Mouse (Mus musculus) G1E (cell line): ENCODE measurements around the gene Krtap4-2. TPM values are rescaled to one million over a fixed set of nuclear protein-coding genes. Genes with fewer than 3 reads are reported as not detected.
"Not testable (repeated sequence)": the region's sequence is repeated elsewhere in the genome, so short reads cannot be mapped to it uniquely, and the experiment has no call there.

Source experiments
- ATAC-seq: 2 replicates; pipeline ENCODE4 v1.8.0; 2016; ENCODE audit warnings: mild to moderate bottlenecking; ENCODE audit not compliant: insufficient number of reproducible peaks, poor library complexity, low FRiP score, severe bottlenecking; ENCODE audit errors: extremely low read depth
- DNase-seq: peaks from one replicate; pipeline ENCODE4 v3.0.0; 2012; ENCODE audit warnings: low spot score
- H3K27me3 ChIP-seq: 2 replicates; pipeline ENCODE4 v1.6.1; 2012; ENCODE audit warnings: mild to moderate bottlenecking, low read length, inconsistent platforms; ENCODE audit not compliant: insufficient read depth
- H3K36me3 ChIP-seq: replicated peaks from 2 replicates; pipeline ENCODE3; 2012; ENCODE audit warnings: mild to moderate bottlenecking, inconsistent platforms
- H3K4me1 ChIP-seq: 2 replicates; pipeline ENCODE4 v1.6.1; 2012; ENCODE audit warnings: low read depth, low read length, inconsistent platforms, mixed read lengths; ENCODE audit not compliant: insufficient read depth
- H3K4me3 ChIP-seq: 2 replicates; pipeline ENCODE4 v1.5.1; 2012; ENCODE audit warnings: low read depth, mild to moderate bottlenecking, inconsistent platforms, low read length, moderate library complexity, mixed read lengths
- H3K9me3 ChIP-seq: replicated peaks from 2 replicates; pipeline ENCODE4 v1.6.1; 2012; ENCODE audit warnings: inconsistent platforms
- CTCF ChIP-seq: IDR thresholded peaks from 2 replicates; pipeline ENCODE4 v1.5.1; 2012; ENCODE audit warnings: low read depth, low read length, inconsistent platforms, mixed read lengths
- GATA1 ChIP-seq: IDR thresholded peaks from 2 replicates; pipeline ENCODE4 v1.6.1; 2012; ENCODE audit warnings: borderline replicate concordance, low read length, inconsistent platforms, mixed read lengths
- GATA2 ChIP-seq: IDR thresholded peaks from 2 replicates; pipeline ENCODE4 v1.6.1; 2012; ENCODE audit warnings: low read depth, low read length, inconsistent platforms, borderline replicate concordance
- POLR2AphosphoS5 ChIP-seq: IDR thresholded peaks from 2 replicates; pipeline ENCODE4 v1.6.1; 2012; ENCODE audit warnings: low read depth, low read length, inconsistent platforms; ENCODE audit not compliant: insufficient replicate concordance
- TAL1 ChIP-seq: conservative IDR thresholded peaks from 2 replicates; pipeline ENCODE4 v1.6.1; 2012; ENCODE audit warnings: low read depth, low read length, inconsistent platforms, mixed read lengths
- polyA plus RNA-seq: library from polyadenylated mRNA; stranded (reverse); fragments of >175 nt; gene quantifications from 2 replicates; pipeline ENCODE4 v1.2.3, GENCODE M21; 2012
- total RNA-seq, 2 experiments: library from RNA; stranded (forward) in 1 of 2; stranded (reverse) in 1 of 2; fragments of 200-1000 nt in 1 of 2; fragments of >200 nt in 1 of 2; fragmentation: Nextera tagmentation in 1 of 2; gene quantifications; 2 replicates each; pipeline ENCODE4 v1.2.3; 2014 to 2017

Gene Krtap4-2
- total RNA-seq (2014; fragmentation: Nextera tagmentation): not detected in 2 replicates
- not detected in 2 replicates for total RNA-seq (2017)
- not detected in 2 replicates for polyA plus RNA-seq

GRCm38 (mm10) chr11:99634653-99635134, at the start of gene Krtap4-2:
TSS of gene Krtap4-2 (minus strand) at chr11:99635084.
- ATAC-seq (no peak), DNase-seq (no peak)
- Histone ChIP-seq H3K9me3 (peaks cover 17% of the 10 kb centered on the region), H3K4me3 (no peak within 1 kb of the TSS), H3K4me1 (no peaks in the 10 kb centered on the region), H3K27me3 (no peaks in the 10 kb centered on the region), H3K36me3 (no peaks in the 10 kb centered on the region)
- no peak for TF ChIP-seq POLR2AphosphoS5
- TF ChIP-seq CTCF: no peak
- no peak for TF ChIP-seq GATA1
- no peak for TF ChIP-seq TAL1

- no peak for DNase-seq
- Histone ChIP-seq H3K4me3 (no peak overlapping the region), H3K9me3 (peaks cover 18% of the 10 kb centered on the region), H3K27me3 (no peaks in the 10 kb centered on the region), H3K4me1 (no peaks in the 10 kb centered on the region), H3K36me3 (no peaks in the 10 kb centered on the region)
- ATAC-seq: no peak
- TF ChIP-seq CTCF (no peak), TAL1 (no peak), GATA2 (no peak), GATA1 (no peak), POLR2AphosphoS5 (no peak)
These were observed 48.6 kb upstream of the Krtap4-2 start for GRCm38 (mm10) chr11:99683481-99683880.

GRCm38 (mm10) chr11:99665860-99666259, 31.0 kb upstream of the Krtap4-2 start, which contains the start of gene Krtap4-6:
TSS of gene Krtap4-6 (minus strand) at chr11:99665960.
- Histone ChIP-seq H3K4me3 (no peak within 1 kb of the TSS), H3K9me3 (peaks cover 19% of the 10 kb centered on the region), H3K36me3 (no peaks in the 10 kb centered on the region), H3K27me3 (no peaks in the 10 kb centered on the region), H3K4me1 (no peaks in the 10 kb centered on the region)
- TF ChIP-seq POLR2AphosphoS5: no peak
- no peak for TF ChIP-seq GATA1
- TF ChIP-seq CTCF: no peak
- TF ChIP-seq TAL1: no peak
- TF ChIP-seq GATA2: no peak
- DNase-seq: no peak
- no peak for ATAC-seq

- ATAC-seq: no peak
- Histone ChIP-seq H3K4me1 (no peaks in the 10 kb centered on the region), H3K9me3 (peaks cover 30% of the 10 kb centered on the region), H3K27me3 (no peaks in the 10 kb centered on the region), H3K36me3 (no peaks in the 10 kb centered on the region), H3K4me3 (no peak overlapping the region)
- no peak for DNase-seq
- TF ChIP-seq POLR2AphosphoS5 (no peak), CTCF (no peak), GATA1 (no peak), GATA2 (no peak), TAL1 (no peak)
These were observed 27.9 kb upstream of the Krtap4-2 start for GRCm38 (mm10) chr11:99662802-99663201.

- no peak overlapping the region for H3K4me3 ChIP-seq
- H3K9me3 ChIP-seq: peaks cover 28% of the 10 kb centered on the region
- H3K4me1 ChIP-seq: no peaks in the 10 kb centered on the region
- ATAC-seq (no peak), DNase-seq (no peak)
- TF ChIP-seq CTCF (no peak), POLR2AphosphoS5 (no peak), GATA1 (no peak), GATA2 (no peak), TAL1 (no peak)
- H3K27me3 ChIP-seq: no peaks in the 10 kb centered on the region
- no peaks in the 10 kb centered on the region for H3K36me3 ChIP-seq
These were observed 24.4 kb upstream of the Krtap4-2 start for GRCm38 (mm10) chr11:99659256-99659655.

- not testable (repeated sequence) for H3K4me3 ChIP-seq, ATAC-seq, DNase-seq, H3K4me1 ChIP-seq, H3K27me3 ChIP-seq, H3K36me3 ChIP-seq
- H3K9me3 ChIP-seq: peaks cover 25% of the 10 kb centered on the region
These were observed 23.7 kb upstream of the Krtap4-2 start, which contains the start of gene Gm11563 for GRCm38 (mm10) chr11:99658467-99659010. TSS of gene Gm11563 (minus strand) at chr11:99658960.

GRCm38 (mm10) chr11:99657051-99657450, 22.2 kb upstream of the Krtap4-2 start:
- H3K4me3 ChIP-seq: no peak overlapping the region
- H3K27me3 ChIP-seq: no peaks in the 10 kb centered on the region
- no peaks in the 10 kb centered on the region for H3K36me3 ChIP-seq
- no peak for TF ChIP-seq POLR2AphosphoS5
- no peak for TF ChIP-seq CTCF
- no peak for TF ChIP-seq GATA2
- TF ChIP-seq TAL1: no peak
- TF ChIP-seq GATA1: no peak
- ATAC-seq (no peak), DNase-seq (no peak)
- no peaks in the 10 kb centered on the region for H3K4me1 ChIP-seq
- peaks cover 21% of the 10 kb centered on the region for H3K9me3 ChIP-seq
